Mouse (Mus musculus): ENCODE measurements around the gene Rnf11.
"Not testable (repeated sequence)": the region's sequence is repeated elsewhere in the genome, so short reads cannot be mapped to it uniquely, and the experiment has no call there.

The Rnf11 gene

DNA sequence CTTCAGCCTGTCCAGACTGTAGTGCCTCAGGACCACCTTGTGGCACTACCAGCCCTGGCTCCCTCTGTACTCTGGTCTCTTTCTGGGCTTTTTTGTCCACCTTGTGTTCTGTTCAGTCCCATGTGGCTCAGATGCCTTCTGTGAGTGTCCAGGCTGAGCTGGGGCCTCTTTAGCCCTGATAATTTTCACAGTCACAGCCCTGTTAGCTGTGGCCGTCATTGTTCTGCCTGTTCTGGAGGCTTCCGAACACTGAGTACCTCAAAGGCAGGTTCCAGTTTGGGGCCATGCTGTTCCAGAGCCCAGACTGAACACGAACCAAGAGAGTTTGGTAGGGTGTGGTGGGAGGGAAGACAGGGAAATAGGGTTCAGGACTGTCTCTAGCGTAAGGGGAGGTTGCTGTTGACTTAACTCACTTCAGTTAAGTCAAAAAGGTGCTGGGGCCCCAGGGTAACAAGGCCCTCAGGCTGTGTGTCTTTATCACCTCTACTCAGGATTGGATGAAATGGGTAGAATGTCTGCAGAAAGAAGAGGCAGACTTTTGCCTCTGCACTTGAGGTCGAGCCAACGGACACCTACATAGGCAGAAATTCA is 73.1 kb downstream of the Rnf11 start:
- no peak for DNase-seq (ENCODE audit: low spot score)

DNA sequence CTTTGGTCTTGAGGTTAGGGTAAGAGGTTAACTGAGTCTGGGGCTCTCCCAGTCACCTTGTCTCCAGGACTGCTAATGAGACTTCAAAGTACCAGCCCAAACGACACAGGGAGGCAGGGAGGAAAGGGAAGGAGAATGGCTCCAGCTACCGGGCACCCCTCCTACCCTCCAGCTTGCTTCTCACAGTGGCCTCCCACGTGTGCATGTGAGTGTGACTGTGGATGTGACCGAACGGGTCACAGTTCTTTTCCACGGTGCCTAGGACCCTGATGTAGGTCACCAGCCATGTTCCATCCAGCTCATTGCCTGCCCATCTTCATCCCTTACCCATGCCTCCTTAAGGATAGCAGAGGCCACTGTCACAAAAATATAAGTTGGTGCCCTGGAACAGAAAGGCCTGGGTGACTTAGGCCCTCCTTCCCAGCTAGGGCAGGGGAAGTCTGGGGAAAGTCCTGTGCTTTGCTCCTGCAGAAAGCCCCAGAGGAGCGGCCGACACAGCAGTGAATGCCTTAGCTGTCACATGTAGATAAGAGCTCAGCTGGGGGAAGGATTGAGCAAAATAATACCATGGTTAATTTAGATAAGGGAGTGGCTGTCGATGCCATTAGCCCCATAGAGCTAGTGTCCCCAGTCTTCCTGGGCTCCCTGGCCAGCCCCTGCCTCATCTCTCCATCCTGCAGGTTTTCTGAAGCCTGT is 73.7 kb downstream of the Rnf11 start:
- no peak for DNase-seq (ENCODE audit: low spot score)

DNA sequence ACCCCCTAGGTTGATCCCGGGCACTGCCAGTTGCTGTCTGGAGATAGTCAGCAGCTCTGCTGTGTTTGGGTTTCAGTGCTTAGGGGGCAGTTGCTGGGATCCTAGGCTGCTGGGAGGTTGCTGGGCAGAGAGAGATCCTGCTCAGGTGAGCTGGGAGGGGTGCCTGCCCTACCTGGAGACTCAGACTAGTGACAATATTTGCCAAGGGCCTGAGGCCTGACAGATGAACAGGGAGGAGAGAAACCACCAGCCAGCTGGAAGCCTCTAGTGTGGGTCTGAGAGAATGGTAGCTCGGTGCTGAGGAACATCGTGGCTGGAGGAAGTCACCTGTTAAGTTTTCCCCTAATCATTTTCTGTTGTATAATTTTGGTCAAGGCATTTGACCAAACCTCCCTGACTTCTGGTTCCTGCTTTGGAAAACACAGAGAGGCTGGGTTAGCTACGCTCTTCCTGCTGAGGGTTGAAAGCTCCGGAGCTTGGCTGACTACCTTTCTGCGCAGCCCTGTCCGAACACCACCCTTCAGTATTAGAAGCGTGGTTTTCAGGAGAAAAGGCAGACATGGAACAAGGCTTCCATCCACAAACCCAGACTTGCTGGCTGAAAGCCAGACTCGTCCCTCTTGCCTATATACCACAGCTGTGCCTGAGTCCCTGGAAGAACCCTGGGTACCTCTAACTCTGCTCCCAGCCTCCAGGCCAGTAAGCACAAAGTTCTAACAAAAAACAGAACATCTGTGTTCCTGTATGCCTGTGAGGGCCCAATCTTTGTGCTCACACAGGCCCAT is 76.6 kb downstream of the Rnf11 start:
- no peak for DNase-seq (ENCODE audit: low spot score)

DNA sequence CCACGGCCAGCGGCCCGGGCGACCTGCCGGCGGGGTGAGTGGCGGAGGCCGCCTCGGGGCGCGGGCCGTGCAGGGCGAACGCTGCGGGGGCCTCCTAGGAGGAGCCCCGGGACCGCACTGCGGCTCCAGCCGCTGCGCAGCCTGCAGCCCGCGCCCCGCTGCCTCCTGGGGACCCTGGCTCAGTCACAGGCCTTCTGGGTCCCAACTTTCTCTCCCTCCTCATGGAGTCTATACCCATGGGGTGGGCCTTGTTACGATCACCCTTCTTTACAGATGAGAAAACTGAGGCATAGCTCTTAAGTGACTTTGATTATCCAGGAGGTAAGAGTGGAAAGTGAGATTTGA is 77.4 kb downstream of the Rnf11 start:
- no peak for DNase-seq (ENCODE audit: low spot score)

DNA sequence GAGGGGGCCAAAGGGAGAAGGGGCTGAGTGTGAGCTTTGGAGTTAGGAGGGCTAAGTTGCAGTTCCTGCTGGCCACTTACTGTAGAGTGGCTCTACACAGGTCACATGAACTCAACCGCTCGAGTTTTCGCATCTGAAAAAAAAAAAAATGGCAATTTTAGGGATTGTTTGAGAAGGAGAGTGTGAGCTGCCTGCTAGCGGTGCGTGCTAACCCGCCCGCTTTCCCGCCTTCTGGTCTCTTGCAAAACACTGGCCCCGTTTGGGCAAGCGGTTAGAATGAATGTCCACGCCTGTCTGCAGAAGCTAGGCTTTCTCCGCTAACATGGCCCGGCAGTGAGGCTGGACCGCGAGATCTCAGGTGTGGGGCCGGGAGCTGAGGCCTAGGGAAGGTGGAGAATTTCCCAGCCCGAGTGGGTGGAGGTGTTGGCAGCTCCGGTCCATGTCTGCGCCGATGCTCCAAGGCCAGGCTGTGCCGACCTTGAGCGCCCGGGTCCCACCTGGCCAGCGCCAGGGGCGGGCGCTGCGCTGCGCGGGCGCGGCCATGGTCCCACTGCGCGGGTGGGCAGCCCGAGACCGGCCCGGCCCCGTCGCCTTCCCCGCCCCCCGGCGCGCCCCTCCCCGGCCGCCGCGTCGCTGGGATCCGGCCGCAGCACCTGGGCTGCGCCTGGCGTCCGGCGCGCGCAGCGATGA is 77.9 kb downstream of the Rnf11 start, which contains the start of gene Ttc39a:
Gene Ttc39a, plus strand, starts transcription at position 138 of the 690 bp plus-strand sequence.
- peak; percentile 51 for DNase-seq (ENCODE audit: low spot score)

DNA sequence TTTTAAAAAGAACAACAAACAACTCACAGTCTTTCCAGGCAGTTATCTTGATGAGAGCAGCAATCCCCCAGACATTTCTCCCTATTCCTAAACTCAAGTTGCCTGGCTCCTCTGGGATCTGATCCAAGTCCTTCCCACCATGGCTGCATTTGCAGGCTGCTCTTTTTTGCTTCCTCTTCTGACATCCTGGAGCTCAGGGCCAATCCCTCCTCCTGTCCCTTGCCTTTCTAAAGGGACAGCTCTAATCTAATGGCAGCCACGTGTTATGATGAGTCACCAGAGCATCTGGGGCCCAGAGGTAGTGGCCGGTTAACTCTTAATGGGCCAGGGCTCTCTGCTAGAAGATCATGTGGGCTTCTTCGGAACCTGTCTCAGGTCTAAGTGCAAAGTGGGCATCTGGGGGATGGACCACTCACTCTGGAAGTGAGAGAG is 78.5 kb downstream of the Rnf11 start:
- peak; percentile 76 for DNase-seq (ENCODE audit: low spot score)

DNA sequence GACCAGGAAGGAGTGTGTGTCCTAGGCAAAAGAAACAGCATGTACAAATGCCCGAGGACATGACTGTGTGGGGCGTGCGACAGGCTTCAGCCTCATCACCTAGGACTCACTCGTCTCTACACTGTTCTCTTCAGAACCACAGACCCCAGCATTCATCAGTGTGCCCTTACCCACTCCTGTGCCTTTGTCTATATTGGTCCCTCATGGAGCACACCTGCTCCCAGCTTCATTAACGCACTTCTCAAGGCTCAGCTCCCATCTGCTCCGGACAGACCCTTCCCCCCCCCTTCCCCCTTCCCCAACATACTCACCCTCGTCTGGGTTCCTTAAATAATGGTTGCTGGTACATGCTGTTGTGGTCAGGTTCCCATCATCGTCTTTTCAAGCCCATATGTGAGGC is 79.1 kb downstream of the Rnf11 start:
- DNase-seq (ENCODE audit: low spot score): no peak

DNA sequence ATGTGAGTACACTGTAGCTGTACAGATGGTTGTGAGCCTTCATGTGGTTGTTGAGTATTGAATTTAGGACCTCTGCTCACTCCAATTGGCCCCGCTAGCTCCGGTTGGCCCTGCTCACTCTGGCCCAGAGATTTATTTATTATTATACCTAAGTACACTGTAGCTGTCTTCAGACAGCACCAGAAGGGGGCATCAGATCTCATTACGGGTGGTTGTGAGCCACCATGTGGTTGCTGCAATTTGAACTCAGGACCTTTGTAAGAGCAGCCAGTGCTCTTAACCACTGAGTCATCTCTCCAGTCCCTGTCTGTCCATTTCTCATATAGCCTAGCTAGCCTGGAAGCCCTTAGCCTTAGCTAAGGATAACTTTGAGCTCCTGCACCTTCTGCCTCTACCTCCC is 79.6 kb downstream of the Rnf11 start:
- not testable (repeated sequence) for DNase-seq (ENCODE audit: low spot score)

DNA sequence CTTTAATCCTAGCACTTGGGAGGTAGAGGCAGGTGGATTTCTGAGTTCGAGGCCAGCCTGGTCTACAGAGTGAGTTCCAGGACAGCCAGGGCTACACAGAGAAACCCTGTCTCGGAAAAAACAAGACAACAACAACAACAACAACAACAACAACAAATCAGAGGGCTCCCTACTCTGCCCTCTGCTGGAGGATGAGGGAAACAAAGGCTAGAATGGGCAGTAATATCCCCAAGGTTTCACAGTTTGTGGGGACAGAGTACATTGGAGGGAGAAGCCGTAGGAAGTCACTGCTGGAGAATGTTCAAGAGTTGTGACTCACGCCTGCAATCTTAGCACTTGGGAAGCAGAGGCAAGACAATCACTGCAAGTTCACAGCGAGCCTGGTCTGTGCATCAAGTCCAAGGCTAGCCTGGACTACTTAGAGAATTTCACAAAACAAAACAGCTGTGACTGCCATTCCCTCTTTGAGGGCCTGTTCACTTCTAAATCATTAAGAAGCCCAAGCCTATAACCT is 83.3 kb downstream of the Rnf11 start:
- no peak for DNase-seq (ENCODE audit: low spot score)

All from urinary bladder, postnatal 14 days (tissue).